ENCODE assay signal across 10 mouse cellular contexts in the genomic region with DNA sequence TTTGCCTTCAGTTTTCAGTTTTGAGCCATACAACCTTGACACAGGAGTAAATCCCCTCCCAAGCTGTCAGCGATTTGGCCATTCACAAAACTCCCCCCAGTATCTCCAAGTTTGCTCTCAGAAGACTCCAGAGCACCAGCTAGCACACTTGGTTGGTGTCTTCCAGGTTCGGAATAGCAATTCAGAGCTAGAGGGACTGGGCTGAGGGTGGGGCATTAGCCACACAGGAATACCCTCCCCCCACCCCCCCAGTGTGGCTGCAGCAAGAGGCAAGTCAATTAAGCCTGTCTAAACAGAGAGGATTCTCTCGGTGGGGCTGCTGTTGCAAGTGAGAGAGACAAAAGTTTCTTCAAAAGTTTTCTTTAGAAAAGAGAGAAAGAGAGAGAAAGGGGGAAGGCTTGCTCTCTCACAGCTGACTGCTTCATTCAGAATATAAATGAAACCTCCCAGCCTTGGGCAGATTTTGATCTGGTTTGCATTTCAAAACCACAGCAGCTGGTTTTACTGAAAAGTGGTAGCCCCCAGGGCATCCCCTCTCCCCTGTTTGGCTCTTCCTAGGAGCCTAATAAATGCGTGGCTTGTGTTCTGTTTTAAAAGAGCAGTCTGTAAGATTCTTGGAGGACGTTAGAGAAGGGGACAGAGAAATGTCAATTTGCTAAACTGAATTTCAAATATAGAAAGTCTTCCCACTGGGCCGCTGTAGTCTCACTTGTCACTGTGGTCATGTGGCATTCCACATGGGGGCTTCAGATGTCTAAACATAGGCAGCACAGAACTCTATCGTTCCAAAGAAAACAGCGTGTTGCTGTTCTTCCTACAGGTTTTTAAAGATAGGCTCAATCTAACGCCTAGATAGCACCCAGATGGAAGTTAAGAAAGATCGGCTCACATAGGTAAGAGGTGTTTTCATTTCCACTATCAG.
DNase-seq lines count a peak whose midpoint lies in the region; ATAC-seq and TF ChIP-seq lines count a peak whose summit lies in the region.
"Had no signal": no experiment of that assay in that cellular context is flagged by ENCODE, and none has a peak within 500 bp of the region (broad histone marks: within the 10 kb centered on the region; RNA-seq: fewer than 3 reads in every experiment).

No protein-coding gene starts in this region.

- peaks cover 14 to 52% of the 10 kb centered on the region in 2 experiments for H3K4me1 ChIP-seq in CH12.LX (ENCODE audit: control insufficient read depth in 1 of 2, insufficient read depth in 2 of 2)
- H3K4me1 ChIP-seq in ES-Bruce4 (ENCODE audit: control insufficient read depth, insufficient read depth, low read length), result peaks cover 4% of the 10 kb centered on the region
- peaks cover 12% of the 10 kb centered on the region for H3K4me1 ChIP-seq in forebrain, embryonic 14.5 days (ENCODE audit: control insufficient read depth, insufficient read depth, low read length)
- peaks cover 34% of the 10 kb centered on the region for H3K4me1 ChIP-seq in limb, embryonic 13.5 days

- 4% methylated on average over 10 of the region's 10 CpGs for WGBS in forebrain, embryonic 14.5 days
- 13% methylated on average over 10 of the region's 10 CpGs for WGBS in limb, embryonic 13.5 days

- H3K4me3 ChIP-seq in CH12.LX (replicated peaks in 1 of 3; ENCODE audit: low read depth in 2 of 3, low read length in 2 of 3, poor library complexity in 1 of 3) (peak overlapping the region in 1 of 3 experiments; percentile 9), ES-Bruce4 (ENCODE audit: low read depth, low read length) (no peak overlapping the region)
- no peak overlapping the region for H3K4me3 ChIP-seq in forebrain, embryonic 14.5 days (ENCODE audit: low read depth, low read length)
- no peak overlapping the region for H3K4me3 ChIP-seq in limb, embryonic 13.5 days

- H3K9ac ChIP-seq in CH12.LX (ENCODE audit: insufficient read depth, low read depth) (peak overlapping the region; percentile 36; the same call in 1 of the 2 replicates), ES-Bruce4 (ENCODE audit: low read depth, poor library complexity, severe bottlenecking) (peak overlapping the region; percentile 48; the same call in 1 of the 2 replicates)
- H3K9ac ChIP-seq in forebrain, embryonic 14.5 days (ENCODE audit: low read length), result no peak overlapping the region
- no peak overlapping the region for H3K9ac ChIP-seq in limb, embryonic 13.5 days

- TF ChIP-seq RAD21 in CH12.LX (IDR thresholded peaks at IDR 0.05; ENCODE audit: low read depth, low read length), result no peak

- H3K27me3 ChIP-seq in CH12.LX (replicated peaks) (no peaks in the 10 kb centered on the region), ES-Bruce4 (ENCODE audit: control insufficient read depth, insufficient read depth, low read length, poor library complexity, severe bottlenecking) (no peaks in the 10 kb centered on the region)
- H3K27me3 ChIP-seq in forebrain, embryonic 14.5 days (replicated peaks; ENCODE audit: control insufficient read depth, insufficient read depth, low read length), result no peaks in the 10 kb centered on the region
- H3K27me3 ChIP-seq in limb, embryonic 13.5 days, result peaks cover 22% of the 10 kb centered on the region; the same call in 1 of the 2 replicates

- H3K27ac ChIP-seq in CH12.LX (ENCODE audit: insufficient read depth, low read depth) (peak overlapping the region; percentile 0; the same call in 1 of the 2 replicates), ES-Bruce4 (ENCODE audit: insufficient read depth, low read length) (peak overlapping the region; percentile 99)
- H3K27ac ChIP-seq in forebrain, embryonic 14.5 days (ENCODE audit: low read depth, low read length), result no peak overlapping the region
- no peak overlapping the region for H3K27ac ChIP-seq in limb, embryonic 13.5 days

- DNase-seq in CH12.LX (ENCODE audit: extremely low read depth), result peak; percentile 56
- peak; percentile 74 for DNase-seq in forebrain, embryonic 14.5 days (ENCODE audit: low spot score)
- DNase-seq in lung, postnatal 10 days, result no peak
- DNase-seq in right cerebral cortex, postnatal 14 days, result no peak
- no peak for DNase-seq in gastrocnemius, postnatal 25 days
- DNase-seq in urinary bladder, postnatal 10 days (ENCODE audit: low spot score), result no peak
- DNase-seq: adrenal gland, adult 8-10 months; lung, postnatal 14 days had no signal

- ATAC-seq in forebrain, embryonic 14.5 days, result peak; percentile 69; the same call in 1 of the 2 replicates
- no peak for ATAC-seq in limb, embryonic 13.5 days (ENCODE audit: low FRiP score, low read depth)

- TF ChIP-seq CTCF in CH12.LX (conservative IDR thresholded peaks at IDR 0.05 in 1 of 2, IDR thresholded peaks at IDR 0.05 in 1 of 2; ENCODE audit: low read depth in 2 of 2, low read length in 2 of 2), result no peak
- no peak for TF ChIP-seq CTCF in ES-Bruce4 (IDR thresholded peaks at IDR 0.05; ENCODE audit: low read depth, low read length)

- H3K9me3 ChIP-seq in CH12.LX (replicated peaks; ENCODE audit: low read length) (peaks cover 16% of the 10 kb centered on the region), ES-Bruce4 (replicated peaks; ENCODE audit: control insufficient read depth, insufficient read depth, low read length, poor library complexity, severe bottlenecking) (peaks cover 31% of the 10 kb centered on the region)
- H3K9me3 ChIP-seq in forebrain, embryonic 14.5 days (replicated peaks; ENCODE audit: control insufficient read depth, low read length), result no peaks in the 10 kb centered on the region
- H3K9me3 ChIP-seq in limb, embryonic 13.5 days, result no peaks in the 10 kb centered on the region

- no peak for TF ChIP-seq POLR2A in CH12.LX (IDR thresholded peaks at IDR 0.05; ENCODE audit: low read depth, low read length)
- no peak for TF ChIP-seq POLR2A in ES-Bruce4 (IDR thresholded peaks at IDR 0.05; ENCODE audit: insufficient read depth, low read length)

- H3K36me3 ChIP-seq in CH12.LX (replicated peaks in 1 of 2; ENCODE audit: control insufficient read depth in 1 of 2, insufficient read depth in 1 of 2, low read length in 1 of 2), result no peaks in the 10 kb centered on the region
- H3K36me3 ChIP-seq in ES-Bruce4 (ENCODE audit: control insufficient read depth, insufficient read depth, low read length, poor library complexity, severe bottlenecking), result peaks cover 8% of the 10 kb centered on the region
- no peaks in the 10 kb centered on the region for H3K36me3 ChIP-seq in forebrain, embryonic 14.5 days (ENCODE audit: control insufficient read depth, insufficient read depth, low read length)
- H3K36me3 ChIP-seq in limb, embryonic 13.5 days, result no peaks in the 10 kb centered on the region

- peak overlapping the region; percentile 23 for H3K4me2 ChIP-seq in CH12.LX (ENCODE audit: insufficient read depth, low read depth, poor library complexity, severe bottlenecking)
- H3K4me2 ChIP-seq in forebrain, embryonic 14.5 days (ENCODE audit: low read length), result 0 out of 2 replicates have a peak overlapping the region, but pooled peaks have one; percentile 1
- H3K4me2 ChIP-seq in limb, embryonic 13.5 days (replicated peaks), result peak overlapping the region; percentile 25

- in situ Hi-C loops in CH12.LX (cut with MboI; ENCODE audit: low pct_ligation_motif_present, low pct_unique_long_range_greater_than_20kb, low sequenced_read_pairs), result no loop called here

- no peaks in the 10 kb centered on the region for H3K79me2 ChIP-seq in CH12.LX (replicated peaks; ENCODE audit: control insufficient read depth, extremely low read depth, insufficient read depth, poor library complexity, severe bottlenecking)

- dilution Hi-C loops in CH12.LX (cut with MboI; ENCODE audit: extremely low pct_ligation_motif_present, extremely low pct_unique_long_range_greater_than_20kb, low sequenced_read_pairs), result no loop called here

- TF ChIP-seq EP300 in CH12.LX (IDR thresholded peaks at IDR 0.05; ENCODE audit: low read length), result peak; percentile 59; the same call in 1 of the 2 replicates
- peak; percentile 88 for TF ChIP-seq EP300 in ES-Bruce4 (IDR thresholded peaks at IDR 0.05; ENCODE audit: insufficient read depth, low read depth, low read length)

TF ChIP-seq in CH12.LX, 34 proteins besides CTCF, POLR2A, EP300 and RAD21:
- TF ChIP-seq MYC (IDR thresholded peaks at IDR 0.05; ENCODE audit: low read depth, low read length) (0 out of 2 replicates have a peak, but pooled peaks have one; percentile 30), NELFE (IDR thresholded peaks at IDR 0.05; ENCODE audit: low read depth, low read length) (0 out of 2 replicates have a peak, but pooled peaks have one; percentile 19), SIN3A (IDR thresholded peaks at IDR 0.05; ENCODE audit: low read length) (peak; percentile 78; the same call in 1 of the 2 replicates), KAT2A (IDR thresholded peaks at IDR 0.05; ENCODE audit: insufficient replicate concordance, low read length) (no peak), ETS1 (conservative IDR thresholded peaks at IDR 0.05; ENCODE audit: low read depth, low read length) (peak; percentile 86), MAZ (IDR thresholded peaks at IDR 0.05; ENCODE audit: low read depth, low read length) (peak; percentile 73; the same call in 1 of the 2 replicates)

Comparison
In these comparisons a context has a peak if more than half of its experiments do, and no peak if none do; other contexts are left out.
1. DNase-seq: peak in CH12.LX (single experiment) and forebrain, embryonic 14.5 days (single experiment); none in lung, postnatal 10 days (single experiment), right cerebral cortex, postnatal 14 days (single experiment), gastrocnemius, postnatal 25 days (single experiment) and urinary bladder, postnatal 10 days (single experiment).
2. H3K27ac ChIP-seq: peak in CH12.LX (single experiment) and ES-Bruce4 (single experiment); none in forebrain, embryonic 14.5 days (single experiment) and limb, embryonic 13.5 days (single experiment).
3. H3K9ac ChIP-seq: peak in CH12.LX (single experiment) and ES-Bruce4 (single experiment); none in forebrain, embryonic 14.5 days (single experiment) and limb, embryonic 13.5 days (single experiment).
4. Peak in every context shown above with its lines, with median percentiles within 50 percentile points of each other: H3K4me2 ChIP-seq.